Mouse (Mus musculus) CH12F3 (cell line): ENCODE data around the gene Fam107a.

Source experiments
- in situ Hi-C: fragments of 300-500 bp; cut with MboI; formaldehyde crosslinking; loops from 2 replicates; pipeline ENCODE4 v1.14.3; 2020; ENCODE audit warnings: low sequenced_read_pairs

Gene Fam107a

GRCm38 (mm10) chr14:8258752-8259151 lies 59.1 kb downstream of the Fam107a start:
- in situ Hi-C loops = no loop called here

- in situ Hi-C loops = no loop called here
Measured at GRCm38 (mm10) chr14:8258335-8258627, 59.5 kb downstream of the Fam107a start.

GRCm38 (mm10) chr14:8257521-8258334 lies 60.1 kb downstream of the Fam107a start:
- in situ Hi-C loops = no loop called here

- in situ Hi-C loops = no loop called here
Measured at GRCm38 (mm10) chr14:8256881-8257280, 60.9 kb downstream of the Fam107a start.

GRCm38 (mm10) chr14:8256072-8256471 lies 61.8 kb downstream of the Fam107a start:
- in situ Hi-C loops = no loop called here

- in situ Hi-C loops = no loop called here
Measured at GRCm38 (mm10) chr14:8255076-8255729, 62.6 kb downstream of the Fam107a start.

GRCm38 (mm10) chr14:8251330-8251885 lies 66.4 kb downstream of the Fam107a start:
- in situ Hi-C loops = no loop called here

- in situ Hi-C loops = no loop called here
Measured at GRCm38 (mm10) chr14:8250141-8250871, 67.5 kb downstream of the Fam107a start.

- in situ Hi-C loops = no loop called here
Measured at GRCm38 (mm10) chr14:8249206-8249605, 68.6 kb downstream of the Fam107a start.

- in situ Hi-C loops = no loop called here
Measured at GRCm38 (mm10) chr14:8246878-8247277, 70.9 kb downstream of the Fam107a start.
